ENCODE assay signal across 19 mouse cellular contexts in the genomic region with DNA sequence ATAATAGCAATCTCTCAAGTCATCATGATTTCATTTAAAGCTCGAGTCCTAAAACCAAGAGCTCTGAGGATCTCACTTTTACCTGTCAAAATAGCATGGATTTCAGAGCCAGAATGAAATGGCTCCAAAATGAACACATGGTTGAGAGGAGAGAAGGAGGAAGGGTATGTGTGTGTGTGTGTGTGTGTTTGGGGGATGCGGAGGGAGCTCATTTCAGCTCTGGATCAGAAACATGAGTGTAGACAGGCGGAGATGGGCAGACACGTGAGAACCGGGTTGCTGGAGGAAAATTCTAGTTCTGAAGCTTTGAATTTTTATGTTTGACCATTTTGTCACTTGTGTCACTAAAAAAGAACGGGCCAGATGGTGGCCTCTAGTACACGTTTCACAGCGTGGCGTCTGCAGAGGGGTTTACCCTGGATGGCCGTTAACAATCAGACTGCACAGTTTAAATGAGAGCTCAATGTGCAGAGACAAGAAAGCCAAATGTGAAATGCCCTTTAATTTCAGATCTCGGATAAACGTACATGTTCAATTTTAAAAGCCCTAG.
DNase-seq lines count a peak whose midpoint lies in the region; ATAC-seq and TF ChIP-seq lines count a peak whose summit lies in the region.
"Had no signal": no experiment of that assay in that cellular context is flagged by ENCODE, and none has a peak within 500 bp of the region (broad histone marks: within the 10 kb centered on the region; RNA-seq: fewer than 3 reads in every experiment).

No protein-coding gene starts in this region.

- ATAC-seq in liver, embryonic 11.5 days (replicated peaks; ENCODE audit: low FRiP score): no peak
- no peak for ATAC-seq in liver, postnatal 0 days
- ATAC-seq: CD4-positive, CD25-positive, alpha-beta regulatory T cell, adult 4 months; forebrain, embryonic 16.5 days had no signal

- H3K4me1 ChIP-seq in liver, embryonic 11.5 days (replicated peaks; ENCODE audit: control insufficient read depth, insufficient read depth, low read length): no peaks in the 10 kb centered on the region
- 0 out of 2 replicates have a peak, but pooled peaks cover 2% of the 10 kb centered on the region for H3K4me1 ChIP-seq in liver, postnatal 0 days (ENCODE audit: insufficient read depth)
- H3K4me1 ChIP-seq: embryonic facial prominence, embryonic 12.5 days; forebrain, embryonic 12.5 days; heart, embryonic 13.5 days; hindbrain, embryonic 15.5 days had no signal

- H3K4me2 ChIP-seq in liver, embryonic 11.5 days: no peak overlapping the region
- no peak overlapping the region for H3K4me2 ChIP-seq in liver, postnatal 0 days (ENCODE audit: low read depth, low read length)
- H3K4me2 ChIP-seq: embryonic facial prominence, embryonic 12.5 days; forebrain, embryonic 12.5 days; heart, embryonic 13.5 days; hindbrain, embryonic 15.5 days had no signal

- H3K4me3 ChIP-seq in liver, embryonic 11.5 days (ENCODE audit: low read depth, low read length): no peak overlapping the region
- H3K4me3 ChIP-seq in liver, postnatal 0 days (ENCODE audit: low read depth, low read length): no peak overlapping the region
- H3K4me3 ChIP-seq: embryonic facial prominence, embryonic 12.5 days; forebrain, embryonic 12.5 days; heart, embryonic 13.5 days; hindbrain, embryonic 15.5 days had no signal

- WGBS in liver, embryonic 11.5 days: 89% methylated on average over 12 of the region's 12 CpGs
- 85% methylated on average over 12 of the region's 12 CpGs for WGBS in liver, postnatal 0 days (ENCODE audit: insufficient replicate concordance)

- H3K27me3 ChIP-seq in liver, embryonic 11.5 days (replicated peaks; ENCODE audit: control insufficient read depth, insufficient read depth, low read length): no peaks in the 10 kb centered on the region
- no peaks in the 10 kb centered on the region for H3K27me3 ChIP-seq in liver, postnatal 0 days (ENCODE audit: insufficient read depth, low read length)
- H3K27me3 ChIP-seq: embryonic facial prominence, embryonic 12.5 days; forebrain, embryonic 12.5 days; heart, embryonic 13.5 days; hindbrain, embryonic 15.5 days had no signal

- no peak overlapping the region for H3K9ac ChIP-seq in liver, embryonic 11.5 days (ENCODE audit: low read depth, low read length)
- no peak overlapping the region for H3K9ac ChIP-seq in liver, postnatal 0 days (replicated peaks)
- H3K9ac ChIP-seq: embryonic facial prominence, embryonic 12.5 days; forebrain, embryonic 12.5 days; heart, embryonic 13.5 days; hindbrain, embryonic 15.5 days had no signal

- H3K27ac ChIP-seq in liver, embryonic 11.5 days (ENCODE audit: low read depth, low read length): no peak overlapping the region
- no peak overlapping the region for H3K27ac ChIP-seq in liver, postnatal 0 days (ENCODE audit: low read depth)
- H3K27ac ChIP-seq: embryonic facial prominence, embryonic 12.5 days; forebrain, embryonic 12.5 days; heart, embryonic 13.5 days; hindbrain, embryonic 15.5 days had no signal

- peak; percentile 31 to 33 for DNase-seq in cerebellum, postnatal 10 days
- DNase-seq in cerebellum, adult 11-12 months: no peak
- peak; percentile 11 to 20 for DNase-seq in frontal cortex, postnatal 10 days (ENCODE audit: low spot score in 2 of 2)
- DNase-seq in frontal cortex, adult 2 months (ENCODE audit: extremely low spot score in 1 of 2, low spot score in 1 of 2): no peak
- peak; percentile 7 for DNase-seq in liver, embryonic 11.5 days (ENCODE audit: low spot score)
- DNase-seq in liver, postnatal 0 days: no peak
- DNase-seq in brain, adult 2 months (ENCODE audit: low read depth, low spot score): peak; percentile 26
- DNase-seq: adrenal gland, postnatal 10 days; B cell, adult 2 months; cerebellum, adult 9-11 months; gastrocnemius, postnatal 14 days; heart, postnatal 36 days had no signal

- H3K9me3 ChIP-seq in liver, embryonic 11.5 days (ENCODE audit: control insufficient read depth, low read length): no peaks in the 10 kb centered on the region
- H3K9me3 ChIP-seq in liver, postnatal 0 days (ENCODE audit: low read length): no peaks in the 10 kb centered on the region
- H3K9me3 ChIP-seq: embryonic facial prominence, embryonic 12.5 days; forebrain, embryonic 12.5 days; heart, embryonic 13.5 days; hindbrain, embryonic 15.5 days had no signal

- no peaks in the 10 kb centered on the region for H3K36me3 ChIP-seq in liver, embryonic 11.5 days (ENCODE audit: control insufficient read depth, insufficient read depth, low read length)
- H3K36me3 ChIP-seq in liver, postnatal 0 days (replicated peaks; ENCODE audit: insufficient read depth, low read length): no peaks in the 10 kb centered on the region
- H3K36me3 ChIP-seq: embryonic facial prominence, embryonic 12.5 days; forebrain, embryonic 12.5 days; G1E; heart, embryonic 13.5 days; hindbrain, embryonic 15.5 days had no signal

- no peak for TF ChIP-seq EP300 in liver, postnatal 0 days (IDR thresholded peaks at IDR 0.05; ENCODE audit: low read depth)

- no peak for TF ChIP-seq CTCF in liver, postnatal 0 days (IDR thresholded peaks at IDR 0.05; ENCODE audit: low read depth)

Comparison
In these comparisons a context has a peak if more than half of its experiments do, and no peak if none do; other contexts are left out.
1. DNase-seq: peak in cerebellum, postnatal 10 days (2 of 2), frontal cortex, postnatal 10 days (2 of 2), liver, embryonic 11.5 days (single experiment) and brain, adult 2 months (single experiment); none in cerebellum, adult 11-12 months (single experiment), frontal cortex, adult 2 months (0 of 2) and liver, postnatal 0 days (single experiment).